Mouse (Mus musculus) embryonic facial prominence, embryonic 15.5 days (tissue): ENCODE measurements at regions not wholly inside any gene's neighbourhood (a gene's known extent, or its start where the extent isn't known, plus 50 kb on each side); places are given as distances from the start of the nearest gene placed in this dataset.

Experiments used
- ATAC-seq: fragments of 200-750 bp; cut with Nextera tagmentation; 2 replicates; pipeline ENCODE4 v1.8.0; 2017; ENCODE audit warnings: low read depth, moderate TSS enrichment; ENCODE audit not compliant: insufficient number of reproducible peaks, low FRiP score, low TSS enrichment
- H3K27ac ChIP-seq: fragments of 300-500 bp; sonication (generic); replicated peaks from 2 replicates; pipeline ENCODE4 v1.5.1; 2015; ENCODE audit warnings: mild to moderate bottlenecking, inconsistent platforms
- H3K27me3 ChIP-seq: fragments of 300-500 bp; sonication (generic); 2 replicates; pipeline ENCODE4 v1.6.1; 2015; ENCODE audit warnings: inconsistent platforms
- H3K36me3 ChIP-seq: fragments of 300-500 bp; sonication (generic); 2 replicates; pipeline ENCODE4 v1.6.1; 2015; ENCODE audit warnings: mild to moderate bottlenecking, inconsistent platforms
- H3K4me1 ChIP-seq: fragments of 300-500 bp; sonication (generic); 2 replicates; pipeline ENCODE4 v1.6.1; 2015; ENCODE audit warnings: inconsistent platforms
- H3K4me2 ChIP-seq: fragments of 300-500 bp; sonication (generic); replicated peaks from 2 replicates; pipeline ENCODE4 v1.6.1; 2015; ENCODE audit warnings: mild to moderate bottlenecking, inconsistent platforms
- H3K4me3 ChIP-seq: fragments of 300-500 bp; sonication (generic); replicated peaks from 2 replicates; pipeline ENCODE4 v1.5.1; 2015; ENCODE audit warnings: mild to moderate bottlenecking, inconsistent platforms
- H3K9ac ChIP-seq: fragments of 300-500 bp; sonication (generic); 2 replicates; pipeline ENCODE4 v1.6.1; 2015; ENCODE audit warnings: inconsistent platforms
- H3K9me3 ChIP-seq: fragments of 300-500 bp; sonication (generic); replicated peaks from 2 replicates; pipeline ENCODE4 v1.6.1; 2016; ENCODE audit warnings: inconsistent platforms
- WGBS: fragments of 180-500 bp; shearing (Covaris S2); methylation state at CpG from one replicate; pipeline ENCODE4 v1.1.7; 2015; 5-methylcytosine and 5-hydroxymethylcytosine counted together

GRCm38 (mm10) chr13:10741391-10741790, 380.7 kb upstream of the Chrm3 start:
- H3K9me3 ChIP-seq: no peaks in the 10 kb centered on the region
- WGBS: 74% methylated on average over 2 of the region's 2 CpGs
- ATAC-seq: no peak
- H3K4me1 ChIP-seq: no peaks in the 10 kb centered on the region
- no peak overlapping the region for H3K27ac ChIP-seq
- H3K9ac ChIP-seq: no peak overlapping the region
- H3K27me3 ChIP-seq: no peaks in the 10 kb centered on the region
- no peaks in the 10 kb centered on the region for H3K36me3 ChIP-seq
- no peak overlapping the region for H3K4me2 ChIP-seq
- no peak overlapping the region for H3K4me3 ChIP-seq

DNA sequence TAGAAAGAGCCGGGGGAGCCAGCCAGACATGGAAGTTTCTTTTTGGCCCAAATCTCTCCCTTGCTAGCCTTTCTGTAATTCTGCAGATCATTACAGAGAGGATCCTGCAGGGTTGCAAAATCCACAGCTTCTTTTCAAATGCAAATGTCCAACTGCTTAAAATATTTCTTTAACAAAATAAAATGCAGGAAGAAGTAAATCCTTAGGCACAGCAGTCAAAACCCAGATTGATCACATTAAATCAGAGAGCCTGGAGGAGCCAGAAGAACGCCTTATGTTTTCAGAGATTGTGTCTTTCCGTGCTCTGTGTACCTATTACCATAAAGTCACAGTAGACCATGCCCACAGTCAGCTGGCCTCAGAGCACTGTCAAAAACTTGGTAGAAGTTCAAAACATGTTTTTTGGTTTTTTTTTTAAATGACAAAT, 365.1 kb upstream of the Chrm3 start:
- ATAC-seq: no peak

DNA sequence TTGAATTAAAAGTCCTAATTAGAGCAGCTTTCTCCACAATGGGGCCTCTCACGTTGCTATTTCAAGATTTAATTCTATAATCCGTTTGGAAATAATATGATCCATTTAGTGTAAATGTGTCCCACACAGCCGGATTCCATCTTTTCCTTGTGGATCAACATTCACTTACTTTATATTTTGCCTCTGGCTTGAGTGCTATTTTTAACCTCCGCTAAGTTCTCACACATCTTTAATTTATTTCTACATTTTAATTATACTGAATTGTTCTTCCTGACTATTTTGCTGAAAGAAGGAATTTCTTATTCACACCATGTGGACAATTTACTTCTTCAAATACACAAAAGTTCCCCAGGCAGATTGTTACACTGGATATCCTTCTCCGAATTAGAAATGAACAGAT, 364.7 kb upstream of the Chrm3 start:
- Histone ChIP-seq H3K27me3 (no peaks in the 10 kb centered on the region), H3K9ac (no peak overlapping the region), H3K4me3 (no peak overlapping the region), H3K4me1 (no peaks in the 10 kb centered on the region), H3K27ac (no peak overlapping the region), H3K4me2 (no peak overlapping the region), H3K36me3 (no peaks in the 10 kb centered on the region), H3K9me3 (no peaks in the 10 kb centered on the region)
- ATAC-seq: no peak
- WGBS: 42% methylated on average over 5 of the region's 5 CpGs

More for the DNA sequence above, 365.1 kb upstream of the Chrm3 start:
- Histone ChIP-seq H3K36me3 (no peaks in the 10 kb centered on the region), H3K4me1 (no peaks in the 10 kb centered on the region), H3K4me3 (no peak overlapping the region), H3K9ac (no peak overlapping the region), H3K27ac (no peak overlapping the region), H3K9me3 (no peaks in the 10 kb centered on the region), H3K27me3 (no peaks in the 10 kb centered on the region), H3K4me2 (no peak overlapping the region)
- 43% methylated on average over 3 of the region's 3 CpGs for WGBS

GRCm38 (mm10) chr13:10720639-10721038, 360.0 kb upstream of the Chrm3 start:
- H3K27me3 ChIP-seq: no peaks in the 10 kb centered on the region
- WGBS: 81% methylated on average over 3 of the region's 3 CpGs

DNA sequence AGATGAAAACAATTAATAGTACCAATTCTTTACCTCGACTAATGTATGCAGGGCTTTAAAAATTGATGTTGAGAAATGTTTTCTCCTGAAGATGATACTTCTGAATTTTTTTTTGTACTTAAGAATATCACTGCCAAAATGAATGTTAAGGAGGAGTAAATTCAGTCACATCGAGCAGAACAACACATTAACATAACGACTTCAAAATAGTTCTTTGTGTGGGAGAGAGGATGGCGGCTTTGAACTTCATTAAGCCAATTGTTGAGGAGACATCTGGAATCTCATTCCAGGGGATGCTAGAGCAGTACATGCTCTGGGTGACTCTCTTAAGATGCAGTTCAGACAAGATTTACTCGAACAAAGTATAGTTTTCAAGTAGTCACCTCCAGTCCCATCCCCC, 350.8 kb upstream of the Chrm3 start:
- Histone ChIP-seq H3K9ac (no peak overlapping the region), H3K27ac (no peak overlapping the region), H3K36me3 (no peaks in the 10 kb centered on the region), H3K4me3 (no peak overlapping the region), H3K4me1 (no peaks in the 10 kb centered on the region), H3K27me3 (no peaks in the 10 kb centered on the region), H3K9me3 (no peaks in the 10 kb centered on the region), H3K4me2 (no peak overlapping the region)
- 69% methylated on average over 5 of the region's 5 CpGs for WGBS
- no peak for ATAC-seq

More at GRCm38 (mm10) chr13:10720639-10721038, 360.0 kb upstream of the Chrm3 start:
- Histone ChIP-seq H3K4me3 (no peak overlapping the region), H3K9me3 (no peaks in the 10 kb centered on the region), H3K36me3 (no peaks in the 10 kb centered on the region), H3K9ac (no peak overlapping the region), H3K27ac (no peak overlapping the region), H3K4me1 (no peaks in the 10 kb centered on the region), H3K4me2 (no peak overlapping the region)
- no peak for ATAC-seq

GRCm38 (mm10) chr13:10710909-10711308, 350.3 kb upstream of the Chrm3 start:
- H3K9me3 ChIP-seq: no peaks in the 10 kb centered on the region
- H3K9ac ChIP-seq: no peak overlapping the region
- no peak overlapping the region for H3K27ac ChIP-seq
- no peaks in the 10 kb centered on the region for H3K4me1 ChIP-seq
- H3K36me3 ChIP-seq: no peaks in the 10 kb centered on the region
- no peak overlapping the region for H3K4me2 ChIP-seq
- ATAC-seq: no peak
- 74% methylated on average over 4 of the region's 4 CpGs for WGBS
- no peak overlapping the region for H3K4me3 ChIP-seq
- H3K27me3 ChIP-seq: no peaks in the 10 kb centered on the region

DNA sequence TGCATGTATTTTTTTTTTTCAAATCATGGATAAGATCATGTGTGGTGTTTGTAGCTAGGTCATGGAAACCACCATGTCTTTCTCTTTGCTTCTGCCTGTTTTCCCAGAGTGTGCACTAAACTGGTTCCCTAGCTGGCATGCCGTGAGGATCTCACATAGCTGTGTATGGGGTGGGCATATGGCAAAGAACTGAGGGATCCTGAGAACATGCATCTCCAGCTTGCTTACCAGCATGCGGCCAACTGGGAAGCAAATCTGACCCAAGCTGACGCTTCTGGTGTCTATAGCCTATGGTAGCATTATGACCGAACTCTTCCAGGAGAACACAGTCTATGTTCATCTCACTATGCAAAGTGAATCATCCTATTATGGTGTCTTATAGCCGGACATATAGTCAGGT, 336.5 kb upstream of the Chrm3 start:
- Histone ChIP-seq H3K4me1 (no peaks in the 10 kb centered on the region), H3K9ac (no peak overlapping the region), H3K4me3 (no peak overlapping the region), H3K4me2 (no peak overlapping the region), H3K27me3 (no peaks in the 10 kb centered on the region), H3K36me3 (no peaks in the 10 kb centered on the region), H3K27ac (no peak overlapping the region), H3K9me3 (no peaks in the 10 kb centered on the region)
- 0 out of 2 replicates have a peak, but pooled peaks have one; percentile 11 for ATAC-seq
- WGBS: 90% methylated on average over 5 of the region's 5 CpGs

DNA sequence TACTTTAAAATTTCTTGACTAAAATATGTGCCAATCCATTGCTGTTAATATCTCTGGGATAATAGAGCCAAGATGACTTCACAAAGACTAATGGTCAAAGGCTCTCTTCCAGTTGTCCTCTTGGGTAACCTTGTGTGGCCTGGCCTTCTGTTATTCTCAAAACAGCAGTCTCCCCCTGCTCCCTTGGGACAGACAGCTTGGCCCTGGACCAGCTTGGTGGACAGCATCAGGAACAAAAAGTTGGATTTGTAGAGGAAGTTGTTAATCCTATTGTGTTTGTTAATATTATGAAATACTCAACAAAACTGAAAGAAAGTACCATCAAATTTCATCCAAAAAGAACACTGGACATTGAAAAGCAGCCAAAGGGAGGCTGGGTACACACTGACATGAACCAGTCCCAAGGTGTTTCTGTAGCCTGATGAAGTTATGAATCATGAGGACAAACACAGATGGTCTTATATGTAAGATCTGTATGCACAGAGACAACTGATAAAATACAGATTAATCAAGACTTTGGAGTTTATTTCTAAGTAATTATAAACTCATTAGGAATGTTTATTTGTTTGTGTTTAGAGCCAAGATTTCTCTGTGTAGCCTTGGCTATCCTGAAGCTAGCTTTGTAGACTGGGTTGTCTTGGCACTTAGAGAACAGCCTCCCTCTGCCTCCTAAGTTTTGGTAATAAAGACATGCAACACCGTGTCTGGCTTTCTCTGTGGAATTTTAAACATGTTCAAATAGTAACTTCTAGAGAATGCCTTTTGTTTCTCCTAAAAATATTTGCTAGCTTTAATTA, 335.7 kb upstream of the Chrm3 start:
- H3K27ac ChIP-seq: no peak overlapping the region
- no peak overlapping the region for H3K9ac ChIP-seq
- WGBS: 56% methylated on average over 1 of the region's 1 CpGs
- H3K27me3 ChIP-seq: no peaks in the 10 kb centered on the region
- H3K4me2 ChIP-seq: no peak overlapping the region
- no peaks in the 10 kb centered on the region for H3K4me1 ChIP-seq
- H3K36me3 ChIP-seq: no peaks in the 10 kb centered on the region
- no peak overlapping the region for H3K4me3 ChIP-seq
- ATAC-seq: no peak
- H3K9me3 ChIP-seq: no peaks in the 10 kb centered on the region

DNA sequence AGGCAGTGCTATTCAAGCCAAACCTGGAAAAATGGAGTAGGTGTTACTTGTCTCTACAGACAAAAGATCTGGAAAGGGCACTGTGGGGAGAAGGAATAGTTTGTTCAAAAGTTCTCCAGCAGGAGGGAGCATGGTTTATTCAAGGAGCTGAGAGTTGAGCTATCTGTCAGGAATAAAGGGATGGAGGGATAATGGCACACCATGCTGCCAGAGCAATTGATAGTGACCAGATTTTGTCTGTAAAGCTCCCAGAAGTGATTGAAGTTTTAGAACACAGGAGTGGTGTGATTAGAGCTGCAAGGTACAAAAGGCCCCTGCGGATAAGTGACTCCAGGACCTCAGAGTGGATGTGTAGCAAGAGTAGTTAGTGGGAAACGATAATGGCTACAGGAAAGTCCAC, 330.7 kb upstream of the Chrm3 start:
- no peaks in the 10 kb centered on the region for H3K4me1 ChIP-seq
- no peak for ATAC-seq
- no peak overlapping the region for H3K9ac ChIP-seq
- no peak overlapping the region for H3K4me3 ChIP-seq
- no peaks in the 10 kb centered on the region for H3K36me3 ChIP-seq
- no peaks in the 10 kb centered on the region for H3K27me3 ChIP-seq
- H3K4me2 ChIP-seq: no peak overlapping the region
- H3K9me3 ChIP-seq: no peaks in the 10 kb centered on the region
- H3K27ac ChIP-seq: no peak overlapping the region
- 68% methylated on average over 2 of the region's 2 CpGs for WGBS

DNA sequence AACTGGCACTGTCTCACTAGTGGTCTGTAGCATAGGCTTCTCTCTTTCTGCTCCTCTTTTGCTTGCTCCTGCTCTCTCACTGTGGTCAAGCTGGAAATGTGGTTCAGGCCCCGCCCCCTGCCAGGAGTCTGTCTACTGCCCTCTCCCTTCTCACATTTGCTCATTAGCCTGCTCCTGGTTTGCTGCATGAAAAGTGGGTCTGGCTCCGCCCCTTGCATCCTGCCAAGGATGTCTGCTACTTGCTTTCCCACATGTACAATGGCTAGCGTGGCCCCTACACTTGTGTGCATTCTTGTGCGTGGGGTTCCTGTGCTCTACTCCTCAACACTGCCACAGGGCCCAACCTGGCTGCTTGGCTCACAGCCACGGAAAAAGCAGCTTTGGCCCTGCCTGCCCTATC, 326.7 kb upstream of the Chrm3 start:
- no peaks in the 10 kb centered on the region for H3K4me1 ChIP-seq

DNA sequence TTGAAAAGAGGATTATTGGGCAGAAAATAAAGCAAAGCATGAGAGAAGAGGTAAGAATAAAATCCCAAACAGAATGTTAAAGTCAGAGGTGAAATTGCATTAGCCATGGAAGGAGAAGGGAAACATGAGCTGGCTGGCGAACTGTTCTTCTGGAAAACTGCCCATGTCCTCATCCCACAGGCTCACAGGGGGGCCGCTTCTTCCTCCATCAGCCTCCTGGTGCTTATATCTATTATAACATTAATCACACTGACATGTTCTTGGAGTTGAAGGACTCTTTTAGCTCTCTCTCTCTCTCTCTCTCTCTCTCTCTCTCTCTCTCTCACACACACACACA, 293.4 kb upstream of the Chrm3 start:
- ATAC-seq: no peak
- H3K27ac ChIP-seq: no peak overlapping the region
- H3K4me3 ChIP-seq: no peak overlapping the region
- no peaks in the 10 kb centered on the region for H3K9me3 ChIP-seq
- H3K9ac ChIP-seq: no peak overlapping the region
- no peaks in the 10 kb centered on the region for H3K4me1 ChIP-seq
- no peaks in the 10 kb centered on the region for H3K27me3 ChIP-seq
- 55% methylated on average over 2 of the region's 2 CpGs for WGBS
- no peaks in the 10 kb centered on the region for H3K36me3 ChIP-seq
- no peak overlapping the region for H3K4me2 ChIP-seq

More for the DNA sequence above, 326.7 kb upstream of the Chrm3 start:
- H3K4me3 ChIP-seq: no peak overlapping the region
- WGBS: 65% methylated on average over 5 of the region's 5 CpGs
- ATAC-seq: no peak
- no peak overlapping the region for H3K4me2 ChIP-seq
- H3K9ac ChIP-seq: no peak overlapping the region
- H3K27me3 ChIP-seq: no peaks in the 10 kb centered on the region
- H3K27ac ChIP-seq: no peak overlapping the region
- no peaks in the 10 kb centered on the region for H3K36me3 ChIP-seq
- H3K9me3 ChIP-seq: no peaks in the 10 kb centered on the region

DNA sequence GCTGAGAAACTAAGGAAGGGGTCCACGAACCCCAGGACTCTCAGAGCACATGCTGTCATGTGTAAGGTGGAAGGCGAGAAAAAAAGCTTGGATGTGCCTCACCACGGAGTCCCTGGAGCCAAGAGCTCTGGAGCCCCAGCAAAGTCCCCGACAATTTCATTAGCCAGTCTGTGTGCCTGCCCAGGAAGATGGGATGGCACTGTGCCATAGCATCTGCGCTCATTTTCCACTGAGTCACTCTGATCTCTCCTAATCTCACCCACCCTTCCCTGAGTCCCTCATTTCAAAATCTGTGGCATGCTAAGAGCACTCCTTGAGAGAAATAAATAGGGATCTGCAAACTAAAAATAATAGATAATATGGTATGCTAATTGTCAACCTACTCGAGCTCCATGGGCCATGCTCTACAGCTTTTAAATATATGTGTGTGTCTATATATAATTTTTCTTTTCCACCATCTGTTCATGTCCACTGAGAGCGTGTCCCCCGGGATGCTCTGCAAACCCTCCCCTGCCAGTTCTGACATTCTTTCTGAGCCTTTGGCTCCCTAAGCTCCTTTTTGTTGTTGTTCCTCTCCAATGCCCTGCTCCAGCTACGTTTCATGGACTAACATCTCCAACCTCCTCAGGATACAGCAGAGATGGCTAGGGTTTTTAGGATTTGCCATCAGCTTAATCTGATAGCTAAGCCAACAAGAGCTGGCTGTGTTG, 292.9 kb upstream of the Chrm3 start:
- no peaks in the 10 kb centered on the region for H3K9me3 ChIP-seq
- H3K36me3 ChIP-seq: no peaks in the 10 kb centered on the region
- H3K9ac ChIP-seq: no peak overlapping the region
- 58% methylated on average over 9 of the region's 9 CpGs for WGBS
- no peak overlapping the region for H3K4me2 ChIP-seq
- no peak for ATAC-seq
- no peaks in the 10 kb centered on the region for H3K4me1 ChIP-seq
- H3K27me3 ChIP-seq: no peaks in the 10 kb centered on the region
- no peak overlapping the region for H3K27ac ChIP-seq
- H3K4me3 ChIP-seq: no peak overlapping the region
